Mouse (Mus musculus) brain, embryonic 18.5 days (tissue): ENCODE results near the gene Nt5c3.

Experiments
- DNase-seq: peaks from one replicate; pipeline ENCODE4 v3.0.0-alpha.2; 2012; ENCODE audit warnings: low read depth, low spot score

Nt5c3 gene

DNA sequence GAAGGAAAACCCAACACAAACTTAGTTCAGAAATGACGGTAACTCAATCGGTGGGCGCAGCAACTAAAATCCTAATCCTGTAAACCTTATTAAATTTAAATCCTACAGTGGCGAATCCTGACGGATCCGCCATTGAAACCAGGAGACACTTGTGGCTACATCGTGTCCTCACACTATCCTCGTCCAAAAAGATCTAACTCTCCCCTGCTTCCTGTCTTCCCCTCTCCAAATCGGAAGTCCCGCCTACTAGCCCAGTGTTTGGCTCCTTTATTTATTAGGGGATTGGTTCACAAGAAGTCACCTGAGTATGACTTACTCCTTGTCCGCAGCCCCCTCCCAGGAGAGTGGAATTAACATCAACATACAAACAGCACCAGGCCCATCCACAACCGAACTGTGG lies 86.6 kb downstream of the Nt5c3 start:
- no peak for DNase-seq

DNA sequence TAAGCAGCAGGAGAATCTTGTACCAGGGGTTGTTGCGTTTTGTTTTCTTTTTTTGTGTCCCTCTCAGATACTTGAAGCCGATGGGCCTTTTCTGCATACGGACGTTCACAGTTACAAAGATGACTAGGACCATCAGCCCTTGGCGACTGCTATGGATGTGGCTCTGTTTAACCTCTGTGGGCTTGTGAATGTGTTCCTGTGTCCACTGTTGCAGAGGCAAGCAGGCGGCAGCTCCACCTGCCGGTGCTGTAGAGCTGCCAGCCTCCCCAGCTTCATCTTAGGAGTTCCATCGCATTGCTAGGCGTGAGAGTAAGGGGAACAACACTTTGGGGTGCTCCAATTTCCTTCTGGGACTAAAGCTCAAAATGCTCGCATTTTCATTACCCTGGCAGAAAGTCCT lies 88.2 kb downstream of the Nt5c3 start:
- DNase-seq = no peak

DNA sequence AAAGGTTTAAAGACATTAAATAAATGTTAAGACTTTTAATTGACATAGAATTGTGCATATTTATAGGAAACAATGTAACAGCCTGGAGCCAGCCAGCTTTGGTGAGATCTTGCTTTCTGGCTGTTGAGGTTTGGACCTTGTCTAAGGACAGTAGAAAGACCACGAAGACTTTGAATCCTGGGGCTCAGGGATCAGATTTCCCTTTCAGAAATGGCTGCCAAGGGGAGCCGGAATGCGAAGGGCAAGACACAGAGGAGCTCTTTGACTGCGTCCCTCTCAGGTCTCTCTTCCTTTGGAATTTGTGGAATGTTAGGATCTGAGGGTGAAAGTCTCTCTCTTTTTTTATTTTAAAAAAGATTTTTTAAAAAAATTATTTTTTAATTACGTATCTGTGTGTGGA lies 89.0 kb downstream of the Nt5c3 start:
- DNase-seq = no peak

DNA sequence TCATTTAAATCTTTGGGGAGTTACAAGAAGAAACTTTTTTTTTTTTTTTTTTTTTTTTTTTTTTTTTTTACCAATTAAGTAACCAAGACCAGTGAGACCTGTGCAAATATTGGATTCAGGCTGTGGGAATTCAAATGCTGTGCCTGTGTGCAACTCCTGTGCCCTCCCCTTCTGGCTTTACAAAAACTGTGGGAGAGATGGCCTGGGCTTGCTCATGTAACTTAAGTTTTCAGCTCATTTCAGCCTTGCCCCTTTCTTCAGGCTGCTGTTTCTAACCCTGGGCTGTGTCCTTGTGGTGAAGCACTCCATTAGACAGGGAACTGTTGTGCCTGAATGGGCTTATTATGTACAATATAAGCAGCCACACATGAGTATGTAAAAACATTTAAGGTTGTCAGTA lies 90.9 kb downstream of the Nt5c3 start:
- no peak for DNase-seq

DNA sequence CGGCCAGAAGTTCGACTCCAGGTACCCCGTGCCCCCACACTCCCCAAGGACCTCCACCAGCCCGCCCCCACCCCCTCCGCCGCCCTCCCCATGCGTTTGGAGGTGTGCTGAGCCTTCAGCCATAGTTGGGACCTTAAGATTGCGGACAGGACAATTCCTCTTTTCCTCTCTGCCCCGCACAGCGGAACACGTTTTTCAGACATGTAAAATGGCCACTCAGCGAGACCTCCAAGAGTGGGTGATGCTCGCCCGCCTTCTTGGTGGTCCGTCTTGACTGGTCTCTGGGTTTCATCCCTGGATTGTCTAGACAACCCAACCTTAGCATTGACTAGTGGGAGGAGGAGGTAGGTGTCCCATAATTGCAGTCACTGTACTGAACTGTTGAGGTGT lies 91.3 kb downstream of the Nt5c3 start:
- DNase-seq = no peak
